Mouse (Mus musculus) cerebellum, adult 9-11 months (tissue): ENCODE data around the gene Fscn2.
"Not testable (repeated sequence)": the region's sequence is repeated elsewhere in the genome, so short reads cannot be mapped to it uniquely, and the experiment has no call there.

ENCODE experiments used
- DNase-seq: peaks from one replicate; pipeline ENCODE4 v3.0.0; 2022

The Fscn2 gene

GRCm38 (mm10) chr11:120346383-120347034 is 14.8 kb upstream of the Fscn2 start:
- not testable (repeated sequence) for DNase-seq

- DNase-seq = no peak
These were observed 14.0 kb upstream of the Fscn2 start for GRCm38 (mm10) chr11:120347301-120347700.

GRCm38 (mm10) chr11:120347791-120348683 is 13.3 kb upstream of the Fscn2 start, which contains the start of gene Actg1:
Actg1 (minus strand) TSS chr11:120348542.
- peak; percentile 72 for DNase-seq

- peak; percentile 89 for DNase-seq
These were observed 12.5 kb upstream of the Fscn2 start for GRCm38 (mm10) chr11:120348684-120349370.

- DNase-seq = peak; percentile 74
These were observed 11.9 kb upstream of the Fscn2 start for GRCm38 (mm10) chr11:120349371-120349985.

- DNase-seq = peak; percentile 83
These were observed 11.2 kb upstream of the Fscn2 start for GRCm38 (mm10) chr11:120349986-120350702.

GRCm38 (mm10) chr11:120350711-120351110 is 10.6 kb upstream of the Fscn2 start:
- DNase-seq = peak; percentile 67

GRCm38 (mm10) chr11:120351250-120352092 is 9.9 kb upstream of the Fscn2 start:
- peak; percentile 56 for DNase-seq

- not testable (repeated sequence) for DNase-seq
These were observed 9.3 kb upstream of the Fscn2 start for GRCm38 (mm10) chr11:120352093-120352350.

GRCm38 (mm10) chr11:120352571-120353290 is 8.6 kb upstream of the Fscn2 start:
- peak; percentile 36 for DNase-seq

- peak; percentile 67 for DNase-seq
These were observed 7.6 kb upstream of the Fscn2 start for GRCm38 (mm10) chr11:120353500-120354303.

- DNase-seq = peak; percentile 20
These were observed 6.7 kb upstream of the Fscn2 start for GRCm38 (mm10) chr11:120354304-120355276.

- peak; percentile 3 for DNase-seq
These were observed 5.9 kb upstream of the Fscn2 start for GRCm38 (mm10) chr11:120355277-120356039.

- DNase-seq = no peak
These were observed 5.0 kb upstream of the Fscn2 start for GRCm38 (mm10) chr11:120356319-120356840.

- DNase-seq = no peak
These were observed 4.4 kb upstream of the Fscn2 start for GRCm38 (mm10) chr11:120356900-120357299.

GRCm38 (mm10) chr11:120357791-120358401 is 3.4 kb upstream of the Fscn2 start:
- no peak for DNase-seq

- peak; percentile 59 for DNase-seq
These were observed 1.9 kb upstream of the Fscn2 start for GRCm38 (mm10) chr11:120359391-120359790.
